Mouse (Mus musculus) midbrain, embryonic 15.5 days (tissue): Measurements from ENCODE around the gene Ddhd1. TPM values are rescaled to one million over a fixed set of nuclear protein-coding genes. Genes with fewer than 3 reads are reported as not detected.

Experiments
- ATAC-seq: fragments of 200-750 bp; cut with Nextera tagmentation; replicated peaks from 2 replicates; pipeline ENCODE4 v1.8.0; 2017; ENCODE audit warnings: moderate TSS enrichment
- H3K27ac ChIP-seq: fragments of 300-500 bp; sonication (generic); 2 replicates; pipeline ENCODE4 v1.5.1; 2015; ENCODE audit warnings: mild to moderate bottlenecking, inconsistent platforms
- H3K27me3 ChIP-seq: fragments of 300-500 bp; sonication (generic); replicated peaks from 2 replicates; pipeline ENCODE4 v1.6.1; 2015; ENCODE audit warnings: inconsistent platforms
- H3K36me3 ChIP-seq: fragments of 300-500 bp; sonication (generic); replicated peaks from 2 replicates; pipeline ENCODE4 v1.6.1; 2015; ENCODE audit warnings: inconsistent platforms
- H3K4me1 ChIP-seq: fragments of 300-500 bp; sonication (generic); 2 replicates; pipeline ENCODE4 v1.6.1; 2015; ENCODE audit warnings: inconsistent platforms
- H3K4me2 ChIP-seq: fragments of 300-500 bp; sonication (generic); 2 replicates; pipeline ENCODE4 v1.6.1; 2015; ENCODE audit warnings: inconsistent platforms, mild to moderate bottlenecking, moderate library complexity
- H3K4me3 ChIP-seq: fragments of 300-500 bp; sonication (generic); 2 replicates; pipeline ENCODE4 v1.5.1; 2015; ENCODE audit warnings: mild to moderate bottlenecking, inconsistent platforms
- H3K9ac ChIP-seq: fragments of 300-500 bp; sonication (generic); 2 replicates; pipeline ENCODE4 v1.6.1; 2015; ENCODE audit warnings: mild to moderate bottlenecking, inconsistent platforms
- H3K9me3 ChIP-seq: fragments of 300-500 bp; sonication (generic); 2 replicates; pipeline ENCODE4 v1.6.1; 2016; ENCODE audit warnings: inconsistent platforms
- WGBS: fragments of 180-500 bp; shearing (Covaris S2); methylation state at CpG from one replicate; pipeline ENCODE4 v1.1.7; 2015; ENCODE audit warnings: mixed read lengths; 5-methylcytosine and 5-hydroxymethylcytosine counted together
- polyA plus RNA-seq: library from polyadenylated mRNA; unstranded; fragments of >200 nt; fragmentation: Nextera tagmentation; extraction: Ambion mirVana; gene quantifications from 2 replicates; pipeline ENCODE4 v1.2.1, GENCODE M21; 2015

Ddhd1 gene
- polyA plus RNA-seq, 1 experiment from 2014 or later, result 19.8 TPM

DNA sequence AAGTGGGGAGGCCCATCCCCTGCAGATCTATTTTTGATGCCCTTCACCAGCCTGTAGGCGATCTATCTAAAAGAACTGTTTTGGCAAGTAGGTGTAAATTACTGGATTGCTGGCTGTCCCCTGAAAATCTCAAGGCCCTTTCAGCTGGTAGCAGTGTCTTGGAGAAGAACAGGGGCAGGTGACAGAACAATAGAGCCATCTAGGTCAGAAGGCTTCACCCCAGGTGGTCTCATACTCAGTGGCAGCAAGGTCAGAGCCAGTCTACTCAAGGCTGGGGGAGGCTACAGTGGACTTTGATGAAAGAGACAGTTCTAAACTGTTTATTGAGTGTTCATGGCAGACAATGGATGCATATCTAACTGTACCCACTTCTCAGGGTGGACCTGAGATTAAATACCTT, 98.9 kb downstream of the Ddhd1 start:
- Histone ChIP-seq H3K27ac (no peak overlapping the region), H3K4me2 (no peak overlapping the region), H3K9me3 (no peaks in the 10 kb centered on the region), H3K27me3 (no peaks in the 10 kb centered on the region), H3K4me1 (no peaks in the 10 kb centered on the region), H3K36me3 (no peaks in the 10 kb centered on the region), H3K4me3 (no peak overlapping the region), H3K9ac (no peak overlapping the region)
- WGBS, result 86% methylated on average over 1 of the region's 1 CpGs
- no peak for ATAC-seq

DNA sequence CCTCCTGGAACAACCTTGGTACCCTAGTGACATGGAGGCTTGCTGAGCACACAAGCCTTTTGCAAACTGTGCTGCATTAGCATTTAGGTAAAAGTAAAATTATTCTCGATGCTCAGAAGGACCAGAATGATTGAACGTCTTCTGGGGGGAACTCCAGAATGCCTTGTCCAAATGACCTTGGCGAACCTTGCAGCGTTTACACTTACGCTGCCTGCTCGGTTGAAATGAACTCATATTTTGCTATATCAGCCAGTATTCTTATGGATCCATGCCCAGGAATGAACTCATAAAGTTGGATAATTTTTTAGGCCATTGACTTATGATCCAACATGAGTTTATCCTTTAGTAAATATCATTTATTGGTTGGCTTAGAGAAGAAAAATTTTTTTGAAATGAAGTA, 103.6 kb downstream of the Ddhd1 start:
- no peaks in the 10 kb centered on the region for H3K4me1 ChIP-seq
- no peak overlapping the region for H3K4me2 ChIP-seq
- 93% methylated on average over 6 of the region's 6 CpGs for WGBS
- H3K9ac ChIP-seq, result no peak overlapping the region
- no peaks in the 10 kb centered on the region for H3K36me3 ChIP-seq
- H3K9me3 ChIP-seq, result no peaks in the 10 kb centered on the region
- no peak overlapping the region for H3K4me3 ChIP-seq
- no peak for ATAC-seq
- no peak overlapping the region for H3K27ac ChIP-seq
- H3K27me3 ChIP-seq, result no peaks in the 10 kb centered on the region

DNA sequence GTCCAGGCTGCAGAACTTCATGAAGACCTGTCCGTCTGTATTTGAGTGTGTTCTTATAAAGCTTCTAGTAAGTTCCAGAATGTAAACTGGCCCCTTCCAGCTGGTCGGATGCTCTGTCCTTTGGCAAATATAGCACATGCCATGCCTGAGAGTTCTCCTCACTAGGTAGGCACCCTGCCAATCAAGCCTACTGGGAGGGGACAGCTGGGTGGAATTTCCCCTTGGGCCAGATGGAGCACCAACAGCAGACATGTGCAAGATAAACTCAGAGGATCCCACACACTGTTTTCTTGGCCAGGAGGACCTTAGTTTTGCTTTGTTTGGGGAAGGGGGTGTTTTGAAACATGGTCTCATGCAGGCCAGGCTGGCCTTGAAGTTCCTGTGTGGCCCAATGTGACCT, 104.1 kb downstream of the Ddhd1 start:
- Histone ChIP-seq H3K9me3 (no peaks in the 10 kb centered on the region), H3K4me2 (no peak overlapping the region), H3K36me3 (no peaks in the 10 kb centered on the region), H3K27ac (no peak overlapping the region), H3K9ac (no peak overlapping the region), H3K4me1 (no peaks in the 10 kb centered on the region), H3K4me3 (no peak overlapping the region), H3K27me3 (no peaks in the 10 kb centered on the region)
- 83% methylated on average over 2 of the region's 2 CpGs for WGBS
- no peak for ATAC-seq

DNA sequence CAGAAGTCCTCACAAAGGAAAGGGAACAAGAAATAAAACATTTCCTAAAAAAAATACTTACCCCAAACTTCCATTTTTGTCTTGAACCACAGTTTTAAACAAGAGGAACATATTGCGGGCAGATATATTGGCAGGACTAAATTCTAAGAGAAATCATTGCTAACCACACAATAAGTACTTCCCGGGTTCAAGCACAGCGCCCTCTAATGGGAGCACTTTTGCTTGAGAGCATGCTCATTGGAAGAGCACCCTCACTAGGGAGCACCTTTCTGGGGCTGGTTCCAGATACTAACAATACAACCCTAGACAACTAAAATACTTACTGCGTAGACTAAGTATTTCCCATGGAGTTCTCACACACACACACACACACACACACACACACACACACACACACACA, 105.5 kb downstream of the Ddhd1 start:
- Histone ChIP-seq H3K27ac (no peak overlapping the region), H3K27me3 (no peaks in the 10 kb centered on the region), H3K4me3 (no peak overlapping the region), H3K9ac (no peak overlapping the region), H3K4me1 (no peaks in the 10 kb centered on the region), H3K4me2 (no peak overlapping the region), H3K9me3 (no peaks in the 10 kb centered on the region), H3K36me3 (no peaks in the 10 kb centered on the region)
- WGBS, result 85% methylated on average over 4 of the region's 4 CpGs
- ATAC-seq, result no peak

DNA sequence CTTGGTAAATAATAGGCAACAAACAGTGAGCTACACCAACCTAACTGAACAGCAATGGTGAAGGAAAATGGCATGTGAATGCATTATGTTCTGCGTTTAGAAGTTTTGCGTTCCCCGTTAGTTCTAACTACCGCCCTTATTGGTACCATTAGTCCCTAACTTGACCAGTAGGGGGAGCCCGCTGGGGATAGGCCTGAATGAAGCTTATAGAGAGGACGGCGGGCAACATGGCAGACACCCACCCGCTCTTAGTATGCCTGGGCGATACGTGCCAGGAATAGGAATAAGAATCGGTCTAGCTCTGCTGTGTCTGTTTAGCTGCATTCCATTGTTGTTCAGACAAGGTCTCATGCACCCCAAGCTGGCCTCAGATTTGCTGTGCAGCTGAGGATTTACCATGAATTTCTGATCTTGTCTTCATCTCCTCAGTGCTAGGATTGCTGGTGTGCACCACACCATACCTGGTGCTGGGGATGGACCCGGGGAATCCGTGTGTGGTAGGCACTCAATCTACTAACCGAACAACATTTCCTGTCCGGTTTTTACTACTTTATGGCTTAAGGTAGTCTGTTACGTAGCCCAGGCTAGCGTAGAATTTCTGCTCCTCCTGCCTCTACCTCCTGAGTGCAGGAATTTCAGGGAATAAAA, 106.7 kb downstream of the Ddhd1 start:
- Histone ChIP-seq H3K27me3 (no peaks in the 10 kb centered on the region), H3K4me3 (no peak overlapping the region), H3K9ac (no peak overlapping the region), H3K27ac (no peak overlapping the region), H3K36me3 (no peaks in the 10 kb centered on the region), H3K4me1 (no peaks in the 10 kb centered on the region), H3K4me2 (0 out of 2 replicates have a peak overlapping the region, but pooled peaks have one; percentile 17), H3K9me3 (no peaks in the 10 kb centered on the region)
- peak; percentile 89 for ATAC-seq
- WGBS, result 51% methylated on average over 17 of the region's 17 CpGs

DNA sequence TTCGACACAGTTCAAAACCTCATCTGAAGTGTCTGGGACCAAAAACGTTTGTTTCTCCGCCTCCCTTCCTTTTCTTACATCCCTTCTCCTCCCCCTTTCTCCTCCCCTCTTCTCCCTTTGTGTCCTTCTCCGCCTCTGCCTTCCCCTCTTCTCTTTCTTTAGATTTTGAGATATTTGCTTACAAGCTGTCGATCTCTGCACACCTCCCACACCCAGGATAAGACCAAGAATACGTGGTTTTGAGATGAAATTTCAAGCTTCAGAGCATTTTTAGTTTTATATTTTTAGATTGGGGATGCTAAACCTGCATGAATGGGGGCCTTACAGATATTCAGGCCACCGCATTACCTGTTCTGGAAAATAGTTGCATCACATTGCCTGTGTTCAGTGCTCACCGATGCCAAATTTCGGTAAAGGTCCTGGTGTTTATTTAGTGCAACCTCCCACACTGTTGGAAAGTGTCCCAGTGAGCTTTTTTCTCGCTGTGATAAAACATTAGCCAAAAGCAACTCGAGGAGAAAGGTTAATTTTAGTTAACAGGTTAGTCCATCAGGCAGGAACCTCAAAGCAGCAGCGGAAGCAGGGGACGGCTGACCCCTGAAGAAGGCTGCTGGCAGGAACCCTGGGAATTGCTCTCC, 107.8 kb downstream of the Ddhd1 start:
- no peak for ATAC-seq
- no peak overlapping the region for H3K9ac ChIP-seq
- no peak overlapping the region for H3K4me3 ChIP-seq
- no peaks in the 10 kb centered on the region for H3K4me1 ChIP-seq
- H3K27me3 ChIP-seq, result no peaks in the 10 kb centered on the region
- no peaks in the 10 kb centered on the region for H3K9me3 ChIP-seq
- H3K36me3 ChIP-seq, result no peaks in the 10 kb centered on the region
- 74% methylated on average over 13 of the region's 13 CpGs for WGBS
- H3K4me2 ChIP-seq, result no peak overlapping the region
- no peak overlapping the region for H3K27ac ChIP-seq

DNA sequence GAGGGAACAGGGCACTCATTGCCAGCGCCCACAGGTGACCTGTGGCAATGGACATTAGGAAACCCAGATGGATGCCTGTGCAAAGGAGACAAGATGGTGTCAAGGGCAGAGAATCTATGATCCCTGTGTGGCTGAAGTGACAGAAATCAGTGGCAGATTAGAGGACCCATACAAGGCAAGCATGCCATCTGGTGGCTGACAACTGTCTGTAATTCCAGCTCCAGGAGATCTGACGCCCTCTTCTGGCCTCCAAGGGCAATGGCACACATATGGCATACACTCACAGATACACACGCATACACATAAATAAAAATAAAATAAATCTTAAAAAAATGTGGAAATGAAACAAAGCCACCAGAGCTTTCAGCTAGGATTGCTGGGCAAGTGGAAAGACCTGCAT, 109.8 kb downstream of the Ddhd1 start:
- Histone ChIP-seq H3K9ac (no peak overlapping the region), H3K4me1 (no peaks in the 10 kb centered on the region), H3K27ac (no peak overlapping the region), H3K4me2 (no peak overlapping the region), H3K9me3 (no peaks in the 10 kb centered on the region), H3K36me3 (no peaks in the 10 kb centered on the region), H3K27me3 (no peaks in the 10 kb centered on the region), H3K4me3 (no peak overlapping the region)
- WGBS, result 77% methylated on average over 3 of the region's 3 CpGs
- ATAC-seq, result no peak

DNA sequence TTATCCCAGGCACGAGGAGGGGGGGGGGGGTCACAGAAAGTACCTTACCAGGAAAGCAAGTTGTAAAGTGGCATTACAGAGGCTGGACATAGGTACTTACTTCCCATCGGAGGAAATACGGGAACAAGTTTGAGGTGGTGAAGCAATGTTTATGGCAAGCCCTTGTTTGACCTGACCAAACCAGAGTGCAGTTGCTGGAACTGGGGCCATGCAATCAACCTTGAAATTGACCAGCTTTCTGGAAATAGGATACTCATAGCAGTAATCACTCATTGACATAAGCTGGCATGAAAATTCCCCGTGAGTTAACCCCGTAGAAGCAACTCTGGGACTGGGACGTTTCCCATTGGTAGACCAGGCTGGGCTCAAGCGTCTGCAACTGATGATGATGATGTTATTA, 113.0 kb downstream of the Ddhd1 start:
- Histone ChIP-seq H3K4me2 (no peak overlapping the region), H3K27me3 (no peaks in the 10 kb centered on the region), H3K36me3 (no peaks in the 10 kb centered on the region), H3K4me3 (no peak overlapping the region), H3K9ac (no peak overlapping the region), H3K4me1 (peaks cover 4% of the 10 kb centered on the region; the same call in 1 of the 2 replicates), H3K27ac (no peak overlapping the region), H3K9me3 (no peaks in the 10 kb centered on the region)
- WGBS, result 88% methylated on average over 7 of the region's 7 CpGs
- no peak for ATAC-seq

DNA sequence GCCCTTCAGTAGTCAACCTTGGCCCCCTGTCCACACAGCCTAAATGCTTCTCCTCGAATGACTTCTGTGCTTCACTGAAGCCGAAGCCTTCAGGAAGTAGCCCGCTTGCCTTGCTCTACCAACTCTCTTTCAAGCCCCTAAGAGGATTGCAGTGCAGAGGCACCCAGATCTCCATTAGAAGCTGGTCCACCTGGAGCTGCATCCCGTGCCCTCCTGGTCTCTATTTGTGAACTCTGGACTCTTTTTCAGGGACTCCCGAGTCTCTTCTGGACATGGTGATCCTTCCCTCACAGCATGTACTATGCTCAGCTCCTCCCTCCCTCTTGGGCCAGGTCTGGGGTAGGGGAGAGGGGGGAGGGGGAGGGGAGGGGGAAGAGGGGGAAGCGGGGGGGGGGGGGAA, 113.9 kb downstream of the Ddhd1 start:
- WGBS, result 77% methylated on average over 5 of the region's 6 CpGs
- no peaks in the 10 kb centered on the region for H3K9me3 ChIP-seq
- no peaks in the 10 kb centered on the region for H3K36me3 ChIP-seq
- no peak overlapping the region for H3K9ac ChIP-seq
- H3K4me2 ChIP-seq, result no peak overlapping the region
- peaks cover 4% of the 10 kb centered on the region; the same call in 1 of the 2 replicates for H3K4me1 ChIP-seq
- H3K27ac ChIP-seq, result no peak overlapping the region
- no peaks in the 10 kb centered on the region for H3K27me3 ChIP-seq
- H3K4me3 ChIP-seq, result no peak overlapping the region
- ATAC-seq, result no peak

DNA sequence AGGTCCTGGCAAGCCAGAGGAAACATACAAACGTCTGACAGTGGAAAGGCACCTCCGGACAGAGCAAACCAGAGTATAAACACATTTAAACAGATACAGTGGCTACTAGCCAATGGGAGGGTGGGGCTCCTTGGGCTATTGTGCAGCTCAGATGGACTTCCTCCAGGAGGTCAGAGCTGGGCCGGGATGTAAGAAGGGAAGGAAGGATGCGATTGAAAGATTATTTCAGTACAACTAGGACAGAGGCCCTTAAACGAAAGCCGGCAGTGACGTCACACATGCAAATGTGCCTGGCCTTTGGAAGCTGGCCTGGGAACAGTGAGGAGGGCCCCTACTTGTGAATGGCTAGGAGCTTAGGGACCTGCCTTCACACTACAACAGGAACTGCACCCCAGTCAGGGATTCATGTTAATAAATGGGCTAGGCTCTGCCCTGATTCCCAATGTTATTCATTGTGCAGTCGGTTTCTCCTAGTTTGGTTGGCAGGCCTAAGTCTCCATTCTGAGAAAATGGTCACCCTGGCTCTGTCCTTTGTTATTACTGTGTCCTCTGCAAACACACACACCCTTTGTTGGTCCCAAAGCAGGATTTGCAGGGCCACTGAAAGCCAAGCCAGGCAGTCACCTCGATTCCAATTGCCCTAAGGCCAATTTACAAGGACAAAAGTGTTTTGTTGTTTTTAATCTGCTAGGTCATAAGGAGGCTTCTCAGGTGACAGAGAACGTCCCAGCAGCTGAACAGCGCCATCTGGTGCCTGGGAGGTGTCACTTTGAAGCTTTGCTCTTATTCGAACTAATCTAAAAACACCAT, 118.1 kb downstream of the Ddhd1 start:
- peaks cover 4% of the 10 kb centered on the region; the same call in 1 of the 2 replicates for H3K4me1 ChIP-seq
- H3K36me3 ChIP-seq, result no peaks in the 10 kb centered on the region
- H3K9me3 ChIP-seq, result no peaks in the 10 kb centered on the region
- no peak overlapping the region for H3K4me3 ChIP-seq
- H3K9ac ChIP-seq, result no peak overlapping the region
- no peaks in the 10 kb centered on the region for H3K27me3 ChIP-seq
- H3K27ac ChIP-seq, result peak overlapping the region; percentile 58
- 37% methylated on average over 12 of the region's 12 CpGs for WGBS
- no peak overlapping the region for H3K4me2 ChIP-seq
- peak; percentile 79 for ATAC-seq
